Mouse (Mus musculus) midbrain, embryonic 11.5 days (tissue): ENCODE data around the gene Prr5l. TPM values are rescaled to one million over a fixed set of nuclear protein-coding genes. Genes with fewer than 3 reads are reported as not detected.

ENCODE experiments used
- ATAC-seq: fragments of 200-750 bp; cut with Nextera tagmentation; 2 replicates; pipeline ENCODE4 v1.8.0; 2017; ENCODE audit warnings: moderate TSS enrichment, moderate library complexity; ENCODE audit not compliant: low FRiP score
- DNase-seq: peaks from one replicate; pipeline ENCODE4 v3.0.0; 2015; ENCODE audit warnings: low spot score; ENCODE audit errors: missing footprints
- H3K27ac ChIP-seq: fragments of 300-500 bp; sonication (generic); 2 replicates; pipeline ENCODE4 v1.5.1; 2014; ENCODE audit warnings: low read depth, low read length
- H3K27me3 ChIP-seq: fragments of 300-500 bp; sonication (generic); 2 replicates; pipeline ENCODE4 v1.6.1; 2014; ENCODE audit warnings: mild to moderate bottlenecking, low read length, moderate library complexity, mixed read lengths; ENCODE audit not compliant: control insufficient read depth, insufficient read depth
- H3K36me3 ChIP-seq: fragments of 300-500 bp; sonication (generic); 2 replicates; pipeline ENCODE4 v1.6.1; 2014; ENCODE audit warnings: mild to moderate bottlenecking, low read length, moderate library complexity, mixed read lengths; ENCODE audit not compliant: control insufficient read depth, insufficient read depth
- H3K4me1 ChIP-seq: fragments of 300-500 bp; sonication (generic); 2 replicates; pipeline ENCODE4 v1.6.1; 2014; ENCODE audit warnings: low read length; ENCODE audit not compliant: control insufficient read depth, insufficient read depth
- H3K4me2 ChIP-seq: fragments of 300-500 bp; sonication (generic); 2 replicates; pipeline ENCODE4 v1.6.1; 2014; ENCODE audit warnings: mild to moderate bottlenecking, moderate library complexity
- H3K4me3 ChIP-seq: fragments of 300-500 bp; sonication (generic); 2 replicates; pipeline ENCODE4 v1.5.1; 2014; ENCODE audit warnings: low read depth, low read length
- H3K9ac ChIP-seq: fragments of 300-500 bp; sonication (generic); 2 replicates; pipeline ENCODE4 v1.6.1; 2014; ENCODE audit warnings: low read length
- H3K9me3 ChIP-seq: fragments of 300-500 bp; sonication (generic); 2 replicates; pipeline ENCODE4 v1.6.1; 2016; ENCODE audit warnings: low read length; ENCODE audit not compliant: control insufficient read depth
- WGBS: fragments of 180-500 bp; shearing (Covaris S2); extraction: QIAGEN DNeasy Blood & Tissue Kit; methylation state at CpG from one replicate; pipeline ENCODE4 v1.1.7; 2014; 5-methylcytosine and 5-hydroxymethylcytosine counted together
- polyA plus RNA-seq: library from polyadenylated mRNA; unstranded; fragments of >200 nt; fragmentation: Nextera tagmentation; extraction: Ambion mirVana; gene quantifications from 2 replicates; pipeline ENCODE4 v1.2.1, GENCODE M21; 2014

Prr5l gene
- polyA plus RNA-seq, 1 experiment from 2014 or later = 15.5 TPM

DNA sequence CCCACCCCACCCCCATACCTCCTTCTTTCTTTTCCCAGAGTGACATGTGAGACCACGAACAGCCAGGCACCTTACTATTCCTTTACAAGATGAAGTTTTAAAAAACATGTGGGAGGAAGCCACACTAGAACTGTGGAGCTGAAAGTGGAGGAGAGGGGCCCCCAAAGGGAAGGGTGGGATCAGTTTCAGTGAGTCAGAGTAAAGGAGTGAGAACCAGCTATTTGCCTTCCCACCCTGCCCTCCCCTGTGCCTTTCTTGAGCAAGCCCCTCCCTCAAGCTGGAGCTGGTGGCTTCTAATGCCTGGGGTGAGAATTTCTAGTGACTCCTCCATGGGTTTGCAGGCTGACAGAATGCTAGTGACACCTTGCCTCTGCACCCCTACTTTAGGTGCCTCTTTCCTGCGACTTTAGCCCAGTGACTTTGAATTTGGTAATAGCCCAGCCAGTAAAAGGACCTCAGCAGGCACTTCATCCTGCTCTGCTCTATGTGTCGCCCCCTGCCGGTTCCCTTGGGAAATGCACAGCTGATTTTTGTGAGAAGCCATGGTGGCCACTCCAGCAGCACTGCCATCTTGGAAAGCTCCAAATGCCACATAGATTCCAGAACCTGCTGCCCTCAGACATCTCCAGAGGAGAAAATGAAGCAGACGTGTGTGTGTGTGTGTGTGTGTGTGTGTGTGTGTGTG, 67.4 kb downstream of the Prr5l start:
- H3K4me3 ChIP-seq = no peak overlapping the region
- peak; percentile 92 for DNase-seq

DNA sequence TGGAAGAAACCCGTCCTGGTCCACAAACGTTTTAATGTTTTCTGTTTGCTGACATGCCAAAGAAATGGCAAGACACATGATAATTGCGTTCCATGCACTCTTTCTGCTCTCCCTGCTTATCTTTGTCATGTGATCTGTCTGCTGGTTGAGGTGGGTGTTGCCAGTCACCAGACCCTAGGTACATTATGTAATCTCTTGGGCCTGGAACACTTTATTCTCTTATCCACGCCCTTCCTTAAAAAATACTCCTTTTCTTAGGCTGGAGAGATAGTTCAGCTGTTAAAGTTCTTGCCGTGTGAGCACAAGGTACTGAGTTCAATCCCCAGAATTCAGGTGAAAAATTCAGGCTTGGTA, 68.6 kb downstream of the Prr5l start:
- no peaks in the 10 kb centered on the region for H3K4me1 ChIP-seq
- no peak overlapping the region for H3K9ac ChIP-seq
- no peaks in the 10 kb centered on the region for H3K27me3 ChIP-seq
- H3K36me3 ChIP-seq = no peaks in the 10 kb centered on the region
- H3K27ac ChIP-seq = no peak overlapping the region
- H3K4me2 ChIP-seq = no peak overlapping the region
- ATAC-seq (no peak), DNase-seq (no peak)
- no peaks in the 10 kb centered on the region for H3K9me3 ChIP-seq
- no peak overlapping the region for H3K4me3 ChIP-seq
- WGBS = 83% methylated on average over 5 of the region's 5 CpGs

More for the DNA sequence above, 67.4 kb downstream of the Prr5l start:
- no peak overlapping the region for H3K4me2 ChIP-seq
- no peaks in the 10 kb centered on the region for H3K27me3 ChIP-seq
- H3K9me3 ChIP-seq = no peaks in the 10 kb centered on the region
- no peaks in the 10 kb centered on the region for H3K36me3 ChIP-seq
- H3K27ac ChIP-seq = no peak overlapping the region
- no peak overlapping the region for H3K9ac ChIP-seq
- H3K4me1 ChIP-seq = no peaks in the 10 kb centered on the region
- ATAC-seq = peak; percentile 33; the same call in 1 of the 2 replicates
- WGBS = 37% methylated on average over 5 of the region's 5 CpGs

DNA sequence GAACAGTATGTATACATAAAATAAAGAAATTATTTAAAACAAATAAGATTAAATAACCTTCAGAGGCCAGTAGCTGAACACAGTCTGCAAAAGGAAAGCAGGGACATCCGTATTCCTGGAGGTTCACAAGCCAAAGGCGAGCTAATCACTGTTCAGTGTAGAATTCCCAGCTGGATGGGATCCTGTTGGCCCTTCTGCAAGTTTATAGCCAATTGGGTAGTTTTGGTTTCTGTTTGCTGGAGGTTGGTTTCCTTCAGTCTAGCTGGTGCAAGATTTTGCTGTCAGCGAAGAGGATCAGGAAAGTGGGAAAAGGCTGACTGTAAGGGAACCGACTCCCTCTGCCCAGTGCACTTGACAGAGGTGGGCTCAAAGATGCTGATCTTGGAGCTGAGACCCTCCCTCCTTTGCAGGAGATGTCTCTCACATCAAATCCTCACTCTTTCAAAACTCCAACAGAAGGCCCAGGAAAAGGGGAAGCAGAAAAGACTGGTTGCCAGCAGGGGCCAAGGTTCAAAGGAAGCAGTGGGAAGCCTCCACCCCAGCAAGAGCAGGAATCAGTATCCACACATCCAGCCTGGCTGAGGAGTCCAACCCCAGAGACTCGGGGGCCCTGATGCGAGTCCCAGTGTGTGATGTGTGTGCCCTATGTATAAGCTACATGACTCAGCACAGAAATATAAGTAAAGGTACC, 69.1 kb downstream of the Prr5l start:
- WGBS = 71% methylated on average over 6 of the region's 6 CpGs
- Histone ChIP-seq H3K9me3 (no peaks in the 10 kb centered on the region), H3K4me1 (no peaks in the 10 kb centered on the region), H3K36me3 (no peaks in the 10 kb centered on the region), H3K4me3 (no peak overlapping the region), H3K27me3 (no peaks in the 10 kb centered on the region), H3K4me2 (no peak overlapping the region), H3K9ac (no peak overlapping the region), H3K27ac (no peak overlapping the region)
- ATAC-seq = no peak
- DNase-seq = no peak

DNA sequence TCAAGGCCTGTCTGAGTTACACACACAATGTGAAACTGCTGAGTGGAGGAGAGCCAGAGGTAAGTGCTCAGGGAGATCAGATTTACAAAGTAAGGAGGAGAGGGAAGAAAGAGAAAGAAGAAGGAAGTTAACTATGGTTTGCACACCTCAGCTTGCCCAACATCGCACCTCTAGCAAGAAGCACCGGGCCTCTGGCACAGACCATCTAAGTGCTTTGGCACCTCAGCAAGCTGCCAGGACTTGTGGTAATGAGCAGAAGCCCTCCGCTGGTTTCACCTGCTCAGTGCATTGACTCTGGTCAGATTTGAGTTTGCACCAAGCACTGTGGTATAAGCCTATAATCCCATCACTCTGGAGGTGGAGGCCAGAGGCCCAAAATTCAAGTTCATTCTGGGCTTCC, 70.9 kb downstream of the Prr5l start:
- Histone ChIP-seq H3K4me2 (no peak overlapping the region), H3K36me3 (no peaks in the 10 kb centered on the region), H3K4me3 (no peak overlapping the region), H3K27me3 (no peaks in the 10 kb centered on the region), H3K27ac (no peak overlapping the region), H3K9ac (no peak overlapping the region), H3K4me1 (no peaks in the 10 kb centered on the region), H3K9me3 (no peaks in the 10 kb centered on the region)
- WGBS = 87% methylated on average over 3 of the region's 3 CpGs
- ATAC-seq = no peak
- DNase-seq = no peak

DNA sequence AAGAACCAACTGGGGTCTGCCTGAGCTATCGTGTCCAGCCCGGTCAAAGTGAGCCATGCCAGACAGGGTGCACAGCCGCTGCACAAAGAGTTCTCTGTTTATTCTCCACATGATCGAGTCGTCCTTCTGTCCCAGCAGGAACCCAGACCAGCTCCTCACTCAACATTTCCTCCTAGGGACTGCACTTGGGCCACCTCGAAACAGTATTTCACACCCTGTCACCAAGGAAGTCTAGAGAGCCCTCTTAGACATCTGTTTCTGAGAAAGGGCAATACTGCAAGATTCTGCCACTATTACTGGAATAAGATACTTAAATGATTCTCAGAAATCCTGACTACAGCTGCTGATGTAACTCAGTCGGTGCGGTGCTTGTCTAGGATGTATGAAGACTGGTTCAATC, 72.1 kb downstream of the Prr5l start:
- no peak for DNase-seq
- 75% methylated on average over 8 of the region's 8 CpGs for WGBS
- Histone ChIP-seq H3K4me1 (no peaks in the 10 kb centered on the region), H3K4me3 (no peak overlapping the region), H3K27me3 (no peaks in the 10 kb centered on the region), H3K9ac (no peak overlapping the region), H3K27ac (no peak overlapping the region), H3K36me3 (no peaks in the 10 kb centered on the region), H3K4me2 (no peak overlapping the region), H3K9me3 (no peaks in the 10 kb centered on the region)
- ATAC-seq = no peak

- Histone ChIP-seq H3K4me1 (no peaks in the 10 kb centered on the region), H3K4me3 (no peak overlapping the region), H3K27ac (no peak overlapping the region), H3K27me3 (no peaks in the 10 kb centered on the region), H3K9me3 (no peaks in the 10 kb centered on the region), H3K9ac (no peak overlapping the region), H3K4me2 (no peak overlapping the region), H3K36me3 (no peaks in the 10 kb centered on the region)
- DNase-seq (no peak), ATAC-seq (no peak)
- WGBS = 86% methylated on average over 6 of the region's 6 CpGs
These were observed 73.1 kb downstream of the Prr5l start for GRCm38 (mm10) chr2:101809640-101810305.

- Histone ChIP-seq H3K4me1 (no peaks in the 10 kb centered on the region), H3K27me3 (no peaks in the 10 kb centered on the region), H3K4me3 (no peak overlapping the region), H3K27ac (no peak overlapping the region), H3K4me2 (no peak overlapping the region), H3K9ac (no peak overlapping the region), H3K36me3 (no peaks in the 10 kb centered on the region), H3K9me3 (no peaks in the 10 kb centered on the region)
- no peak for ATAC-seq
- 79% methylated on average over 5 of the region's 5 CpGs for WGBS
- no peak for DNase-seq
These were observed 75.1 kb downstream of the Prr5l start for GRCm38 (mm10) chr2:101807756-101808155.

DNA sequence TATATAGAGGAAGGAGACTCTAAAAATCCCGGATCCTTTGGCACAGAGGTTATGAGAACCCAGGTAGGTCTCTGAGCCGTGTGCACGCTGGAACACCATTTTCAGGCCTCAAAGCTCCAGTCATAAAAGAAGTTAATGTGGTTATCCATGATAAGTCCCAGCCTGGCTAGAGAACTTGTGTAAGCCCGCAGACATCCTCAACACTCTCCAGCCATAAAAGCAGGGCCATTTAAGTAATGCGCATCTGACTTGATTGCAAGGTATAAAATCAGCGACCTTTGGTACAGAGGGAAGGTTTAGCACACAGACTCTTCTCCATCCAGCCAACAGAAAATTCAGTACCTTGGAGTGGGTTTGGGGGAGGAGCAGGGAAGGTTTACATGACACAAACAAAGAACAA, 80.6 kb downstream of the Prr5l start:
- DNase-seq (no peak), ATAC-seq (no peak)
- Histone ChIP-seq H3K9me3 (no peaks in the 10 kb centered on the region), H3K27ac (no peak overlapping the region), H3K4me1 (no peaks in the 10 kb centered on the region), H3K36me3 (no peaks in the 10 kb centered on the region), H3K27me3 (no peaks in the 10 kb centered on the region), H3K4me2 (no peak overlapping the region), H3K4me3 (no peak overlapping the region), H3K9ac (no peak overlapping the region)
- WGBS = 93% methylated on average over 6 of the region's 6 CpGs

GRCm38 (mm10) chr2:101797901-101798250, 85.0 kb downstream of the Prr5l start:
- 1% methylated on average over 19 of the region's 19 CpGs for WGBS
- Histone ChIP-seq H3K4me2 (peak overlapping the region; percentile 91), H3K27me3 (no peaks in the 10 kb centered on the region), H3K4me1 (peaks cover 6% of the 10 kb centered on the region; the same call in 1 of the 2 replicates), H3K9me3 (no peaks in the 10 kb centered on the region), H3K27ac (peak overlapping the region; percentile 67), H3K4me3 (peak overlapping the region; percentile 56), H3K36me3 (no peaks in the 10 kb centered on the region), H3K9ac (peak overlapping the region; percentile 79)
- no peak for DNase-seq
- ATAC-seq = 0 out of 2 replicates have a peak, but pooled peaks have one; percentile 2
